Mouse (Mus musculus): ENCODE data around the gene Zfp583. TPM values are rescaled to one million over a fixed set of nuclear protein-coding genes. Genes with fewer than 3 reads are reported as not detected.
A peak's percentile ranks its signal among the peaks of the same experiment; 100 is the strongest.

Zfp583 gene
- total and polyA plus RNA-seq, 2 experiments, result 0.05 to 0.28 TPM

GRCm38 (mm10) chr7:6358937-6359590 is 28.0 kb upstream of the Zfp583 start:
- H3K4me1 ChIP-seq (ENCODE audit: control insufficient read depth, insufficient read depth, low read length), result peaks cover 5% of the 10 kb centered on the region
- no peaks in the 10 kb centered on the region for H3K36me3 ChIP-seq (ENCODE audit: control insufficient read depth, insufficient read depth, low read length)
- no peak overlapping the region for H3K27ac ChIP-seq (replicated peaks; ENCODE audit: insufficient read depth, low read depth, low read length)
- TF ChIP-seq CTCF (IDR thresholded peaks at IDR 0.05; ENCODE audit: low read depth, low read length) (peak; percentile 42), POLR2A (IDR thresholded peaks at IDR 0.05; ENCODE audit: extremely low read depth, insufficient read depth, low read length) (no peak)
- no peaks in the 10 kb centered on the region for H3K79me2 ChIP-seq (ENCODE audit: control insufficient read depth, insufficient read depth, low read length)
- 52% methylated on average over 10 of the region's 10 CpGs for WGBS
- no peaks in the 10 kb centered on the region for H3K27me3 ChIP-seq (ENCODE audit: control insufficient read depth, insufficient read depth, low read length)
- DNase-seq (ENCODE audit: extremely low read depth, low read depth, low spot score), result peak; percentile 64
- no peak overlapping the region for H3K4me3 ChIP-seq (ENCODE audit: insufficient read depth, low read depth, low read length)
- no peak overlapping the region for H3K9ac ChIP-seq (ENCODE audit: low read depth, low read length)

- Histone ChIP-seq H3K4me1 (ENCODE audit: control insufficient read depth, insufficient read depth, low read length) (no peaks in the 10 kb centered on the region), H3K36me3 (ENCODE audit: control insufficient read depth, insufficient read depth, low read length) (no peaks in the 10 kb centered on the region), H3K9ac (ENCODE audit: low read depth, low read length) (no peak overlapping the region), H3K27ac (replicated peaks; ENCODE audit: insufficient read depth, low read depth, low read length) (no peak overlapping the region), H3K79me2 (ENCODE audit: control insufficient read depth, insufficient read depth, low read length) (no peaks in the 10 kb centered on the region), H3K27me3 (ENCODE audit: control insufficient read depth, insufficient read depth, low read length) (no peaks in the 10 kb centered on the region), H3K4me3 (ENCODE audit: insufficient read depth, low read depth, low read length) (no peak overlapping the region)
- TF ChIP-seq POLR2A (IDR thresholded peaks at IDR 0.05; ENCODE audit: extremely low read depth, insufficient read depth, low read length) (no peak), CTCF (IDR thresholded peaks at IDR 0.05; ENCODE audit: low read depth, low read length) (no peak)
- no peak for DNase-seq (ENCODE audit: extremely low read depth, low read depth, low spot score)
- 79% methylated on average over 2 of the region's 2 CpGs for WGBS
These were observed 27.0 kb upstream of the Zfp583 start for GRCm38 (mm10) chr7:6358121-6358520.

- no peak for TF ChIP-seq CTCF (IDR thresholded peaks at IDR 0.05; ENCODE audit: low read depth, low read length)
- no peak for TF ChIP-seq POLR2A (IDR thresholded peaks at IDR 0.05; ENCODE audit: extremely low read depth, insufficient read depth, low read length)
- H3K4me1 ChIP-seq (ENCODE audit: control insufficient read depth, insufficient read depth, low read length), result no peaks in the 10 kb centered on the region
- H3K4me3 ChIP-seq (ENCODE audit: insufficient read depth, low read depth, low read length), result peak overlapping the region; percentile 73; the same call in 1 of the 2 replicates
- WGBS, result 38% methylated on average over 10 of the region's 10 CpGs
- no peak overlapping the region for H3K27ac ChIP-seq (replicated peaks; ENCODE audit: insufficient read depth, low read depth, low read length)
- no peaks in the 10 kb centered on the region for H3K79me2 ChIP-seq (ENCODE audit: control insufficient read depth, insufficient read depth, low read length)
- no peak for DNase-seq (ENCODE audit: extremely low read depth, low read depth, low spot score)
- no peaks in the 10 kb centered on the region for H3K36me3 ChIP-seq (ENCODE audit: control insufficient read depth, insufficient read depth, low read length)
- H3K9ac ChIP-seq (ENCODE audit: low read depth, low read length), result no peak overlapping the region
- peaks cover 2% of the 10 kb centered on the region; the same call in 1 of the 2 replicates for H3K27me3 ChIP-seq (ENCODE audit: control insufficient read depth, insufficient read depth, low read length)
These were observed 13.0 kb upstream of the Zfp583 start for GRCm38 (mm10) chr7:6344124-6344523.

- TF ChIP-seq POLR2A (IDR thresholded peaks at IDR 0.05; ENCODE audit: extremely low read depth, insufficient read depth, low read length) (no peak), CTCF (IDR thresholded peaks at IDR 0.05; ENCODE audit: low read depth, low read length) (no peak)
- no peaks in the 10 kb centered on the region for H3K4me1 ChIP-seq (ENCODE audit: control insufficient read depth, insufficient read depth, low read length)
- H3K79me2 ChIP-seq (ENCODE audit: control insufficient read depth, insufficient read depth, low read length), result no peaks in the 10 kb centered on the region
- H3K9ac ChIP-seq (ENCODE audit: low read depth, low read length), result peak within 1 kb of the TSS; percentile 16; the same call in 1 of the 2 replicates
- peak; percentile 38 for DNase-seq (ENCODE audit: extremely low read depth, low read depth, low spot score)
- 2% methylated on average over 26 of the region's 26 CpGs for WGBS
- peak within 1 kb of the TSS; percentile 73 for H3K4me3 ChIP-seq (ENCODE audit: insufficient read depth, low read depth, low read length)
- H3K27ac ChIP-seq (replicated peaks; ENCODE audit: insufficient read depth, low read depth, low read length), result no peak within 1 kb of the TSS
- H3K36me3 ChIP-seq (ENCODE audit: control insufficient read depth, insufficient read depth, low read length), result no peaks in the 10 kb centered on the region
- peaks cover 2% of the 10 kb centered on the region; the same call in 1 of the 2 replicates for H3K27me3 ChIP-seq (ENCODE audit: control insufficient read depth, insufficient read depth, low read length)
These were observed 12.5 kb upstream of the Zfp583 start, which contains the start of gene Gm3854 for GRCm38 (mm10) chr7:6343501-6344071. TSS of gene Gm3854 (plus strand) at chr7:6343759.

GRCm38 (mm10) chr7:6339865-6340264 is 8.8 kb upstream of the Zfp583 start:
- Histone ChIP-seq H3K79me2 (ENCODE audit: control insufficient read depth, insufficient read depth, low read length) (no peaks in the 10 kb centered on the region), H3K4me3 (ENCODE audit: insufficient read depth, low read depth, low read length) (no peak overlapping the region), H3K36me3 (ENCODE audit: control insufficient read depth, insufficient read depth, low read length) (no peaks in the 10 kb centered on the region), H3K27ac (replicated peaks; ENCODE audit: insufficient read depth, low read depth, low read length) (no peak overlapping the region), H3K27me3 (ENCODE audit: control insufficient read depth, insufficient read depth, low read length) (peaks cover 2% of the 10 kb centered on the region; the same call in 1 of the 2 replicates), H3K9ac (ENCODE audit: low read depth, low read length) (no peak overlapping the region), H3K4me1 (ENCODE audit: control insufficient read depth, insufficient read depth, low read length) (no peaks in the 10 kb centered on the region)
- DNase-seq (ENCODE audit: extremely low read depth, low read depth, low spot score), result no peak
- TF ChIP-seq POLR2A (IDR thresholded peaks at IDR 0.05; ENCODE audit: extremely low read depth, insufficient read depth, low read length) (no peak), CTCF (IDR thresholded peaks at IDR 0.05; ENCODE audit: low read depth, low read length) (no peak)
- WGBS, result 78% methylated on average over 5 of the region's 5 CpGs
